Mouse (Mus musculus): ENCODE data around the gene Sept3.

Sept3 gene

GRCm38 (mm10) chr15:82339634-82340254, 65.1 kb downstream of the Sept3 start:
- DNase-seq (ENCODE audit: extremely low read depth, low read depth), result no peak

- peak; percentile 66 for DNase-seq (ENCODE audit: extremely low read depth, low read depth)
These were observed 65.8 kb downstream of the Sept3 start for GRCm38 (mm10) chr15:82340414-82341035.

GRCm38 (mm10) chr15:82341036-82341501, 66.4 kb downstream of the Sept3 start:
- DNase-seq (ENCODE audit: extremely low read depth, low read depth), result no peak

DNA sequence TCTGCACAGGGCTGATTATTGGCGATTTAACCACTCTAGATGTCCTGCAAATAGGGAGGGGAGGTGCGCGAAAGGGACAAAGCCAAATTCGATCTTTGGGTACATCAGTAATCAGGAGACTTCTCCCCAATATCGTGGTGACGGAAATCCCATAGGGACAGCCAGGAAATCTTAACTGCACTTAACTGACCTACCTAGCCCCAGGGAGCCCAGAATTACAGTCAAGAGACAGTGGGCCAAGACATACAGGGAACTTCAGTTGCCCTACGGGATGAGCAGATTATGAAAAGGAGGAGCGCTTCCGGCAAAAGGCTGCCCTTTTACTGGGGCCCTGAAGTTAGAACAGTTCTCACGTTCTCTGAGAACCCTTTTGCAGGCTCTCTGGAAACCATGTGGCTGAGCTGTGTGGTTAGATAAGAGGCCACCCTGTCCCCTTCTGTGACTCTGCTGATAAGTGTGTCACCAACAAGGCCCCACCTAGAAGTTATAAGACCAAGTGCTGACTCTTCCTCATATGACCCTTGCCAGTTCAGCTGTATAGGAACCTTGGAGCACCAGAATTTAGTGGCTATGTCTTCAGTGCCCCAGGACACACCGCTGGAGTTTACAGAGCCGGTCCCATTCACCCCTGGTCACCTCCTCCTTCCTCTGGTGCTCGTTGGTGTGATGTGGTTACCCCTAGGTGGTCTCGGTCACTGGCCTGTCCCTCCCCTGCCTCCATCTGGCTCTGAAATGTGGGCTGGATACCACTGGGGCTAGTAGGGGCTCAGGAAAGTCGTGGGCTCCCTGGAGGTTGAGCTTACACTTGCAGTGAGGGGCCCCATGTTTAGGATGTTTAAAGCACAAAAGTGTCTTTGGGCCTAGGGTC, 67.2 kb downstream of the Sept3 start:
- DNase-seq (ENCODE audit: extremely low read depth, low read depth), result peak; percentile 100

- no peak for DNase-seq (ENCODE audit: extremely low read depth, low read depth)
These were observed 67.8 kb downstream of the Sept3 start for GRCm38 (mm10) chr15:82342543-82342935.

GRCm38 (mm10) chr15:82343368-82344287, 68.9 kb downstream of the Sept3 start:
- DNase-seq (ENCODE audit: extremely low read depth, low read depth), result no peak

All from MEL-GATA-1-ER (cell line).